Mouse (Mus musculus): ENCODE data around the gene Ctdnep1. TPM values are rescaled to one million over a fixed set of nuclear protein-coding genes. Genes with fewer than 3 reads are reported as not detected.

The Ctdnep1 gene
- polyA plus RNA-seq, 1 experiment from 2014 or later = 24.4 TPM

GRCm38 (mm10) chr11:69945997-69946891 lies 34.7 kb upstream of the Ctdnep1 start:
- 96% methylated on average over 18 of the region's 18 CpGs for WGBS

GRCm38 (mm10) chr11:69947337-69948065 lies 33.5 kb upstream of the Ctdnep1 start:
- H3K27ac ChIP-seq (replicated peaks; ENCODE audit: low read depth, low read length) = no peak overlapping the region
- DNase-seq (peak; percentile 47), ATAC-seq (ENCODE audit: low FRiP score, low TSS enrichment) (peak; percentile 44; the same call in 1 of the 2 replicates)
- peaks cover 9% of the 10 kb centered on the region for H3K4me1 ChIP-seq (ENCODE audit: control insufficient read depth, insufficient read depth, low read length)
- WGBS = 2% methylated on average over 29 of the region's 29 CpGs
- peak overlapping the region; percentile 41 for H3K4me3 ChIP-seq (replicated peaks; ENCODE audit: low read depth, low read length)
- H3K27me3 ChIP-seq (ENCODE audit: control insufficient read depth, insufficient read depth, low read length) = peaks cover 5% of the 10 kb centered on the region; the same call in 1 of the 2 replicates
- 0 out of 2 replicates have a peak, but pooled peaks cover 2% of the 10 kb centered on the region for H3K36me3 ChIP-seq (ENCODE audit: control insufficient read depth, insufficient read depth, low read length)
- peak overlapping the region; percentile 56 for H3K4me2 ChIP-seq (ENCODE audit: low read length)
- no peaks in the 10 kb centered on the region for H3K9me3 ChIP-seq (ENCODE audit: control insufficient read depth, low read length)
- H3K9ac ChIP-seq (replicated peaks; ENCODE audit: low read length) = peak overlapping the region; percentile 29; the same call in 1 of the 2 replicates

More at GRCm38 (mm10) chr11:69945997-69946891, 34.7 kb upstream of the Ctdnep1 start:
- no peaks in the 10 kb centered on the region for H3K9me3 ChIP-seq (ENCODE audit: control insufficient read depth, low read length)
- no peak for DNase-seq
- no peak for ATAC-seq (ENCODE audit: low FRiP score, low TSS enrichment)
- no peak overlapping the region for H3K4me2 ChIP-seq (ENCODE audit: low read length)
- peaks cover 9% of the 10 kb centered on the region for H3K4me1 ChIP-seq (ENCODE audit: control insufficient read depth, insufficient read depth, low read length)
- no peak overlapping the region for H3K27ac ChIP-seq (replicated peaks; ENCODE audit: low read depth, low read length)
- H3K4me3 ChIP-seq (replicated peaks; ENCODE audit: low read depth, low read length) = no peak overlapping the region
- no peak overlapping the region for H3K9ac ChIP-seq (replicated peaks; ENCODE audit: low read length)
- H3K36me3 ChIP-seq (ENCODE audit: control insufficient read depth, insufficient read depth, low read length) = 0 out of 2 replicates have a peak, but pooled peaks cover 2% of the 10 kb centered on the region
- peaks cover 5% of the 10 kb centered on the region; the same call in 1 of the 2 replicates for H3K27me3 ChIP-seq (ENCODE audit: control insufficient read depth, insufficient read depth, low read length)

GRCm38 (mm10) chr11:69948066-69948762 lies 32.7 kb upstream of the Ctdnep1 start, which contains the start of gene Slc2a4:
Gene Slc2a4, minus strand, starts transcription at chr11:69948188.
- WGBS = 0% methylated on average over 34 of the region's 34 CpGs

GRCm38 (mm10) chr11:69948763-69949150 lies 32.2 kb upstream of the Ctdnep1 start:
- Histone ChIP-seq H3K36me3 (ENCODE audit: control insufficient read depth, insufficient read depth, low read length) (0 out of 2 replicates have a peak, but pooled peaks cover 2% of the 10 kb centered on the region), H3K4me3 (replicated peaks; ENCODE audit: low read depth, low read length) (peak overlapping the region; percentile 41), H3K4me1 (ENCODE audit: control insufficient read depth, insufficient read depth, low read length) (peaks cover 9% of the 10 kb centered on the region), H3K27ac (replicated peaks; ENCODE audit: low read depth, low read length) (0 out of 2 replicates have a peak overlapping the region, but pooled peaks have one; percentile 13), H3K4me2 (ENCODE audit: low read length) (peak overlapping the region; percentile 56), H3K9ac (replicated peaks; ENCODE audit: low read length) (no peak overlapping the region; the same call in 1 of the 2 replicates), H3K9me3 (ENCODE audit: control insufficient read depth, low read length) (no peaks in the 10 kb centered on the region), H3K27me3 (ENCODE audit: control insufficient read depth, insufficient read depth, low read length) (peaks cover 5% of the 10 kb centered on the region; the same call in 1 of the 2 replicates)
- DNase-seq (peak; percentile 89), ATAC-seq (ENCODE audit: low FRiP score, low TSS enrichment) (peak; percentile 51)
- 0% methylated on average over 14 of the region's 14 CpGs for WGBS

More at GRCm38 (mm10) chr11:69948066-69948762, 32.7 kb upstream of the Ctdnep1 start, which contains the start of gene Slc2a4:
- Histone ChIP-seq H3K4me1 (ENCODE audit: control insufficient read depth, insufficient read depth, low read length) (peaks cover 9% of the 10 kb centered on the region), H3K27me3 (ENCODE audit: control insufficient read depth, insufficient read depth, low read length) (peaks cover 5% of the 10 kb centered on the region; the same call in 1 of the 2 replicates), H3K9ac (replicated peaks; ENCODE audit: low read length) (peak within 1 kb of the TSS; percentile 29; the same call in 1 of the 2 replicates), H3K9me3 (ENCODE audit: control insufficient read depth, low read length) (no peaks in the 10 kb centered on the region), H3K27ac (replicated peaks; ENCODE audit: low read depth, low read length) (0 out of 2 replicates have a peak within 1 kb of the TSS, but pooled peaks have one; percentile 13), H3K4me2 (ENCODE audit: low read length) (peak within 1 kb of the TSS; percentile 56), H3K36me3 (ENCODE audit: control insufficient read depth, insufficient read depth, low read length) (0 out of 2 replicates have a peak, but pooled peaks cover 2% of the 10 kb centered on the region), H3K4me3 (replicated peaks; ENCODE audit: low read depth, low read length) (peak within 1 kb of the TSS; percentile 41)
- peak; percentile 92 for ATAC-seq (ENCODE audit: low FRiP score, low TSS enrichment)
- DNase-seq = peak; percentile 91

- Histone ChIP-seq H3K4me1 (ENCODE audit: control insufficient read depth, insufficient read depth, low read length) (peaks cover 9% of the 10 kb centered on the region), H3K4me3 (replicated peaks; ENCODE audit: low read depth, low read length) (no peak overlapping the region), H3K9ac (replicated peaks; ENCODE audit: low read length) (no peak overlapping the region), H3K27me3 (ENCODE audit: control insufficient read depth, insufficient read depth, low read length) (peaks cover 5% of the 10 kb centered on the region; the same call in 1 of the 2 replicates), H3K36me3 (ENCODE audit: control insufficient read depth, insufficient read depth, low read length) (no peaks in the 10 kb centered on the region), H3K9me3 (ENCODE audit: control insufficient read depth, low read length) (no peaks in the 10 kb centered on the region), H3K27ac (replicated peaks; ENCODE audit: low read depth, low read length) (no peak overlapping the region), H3K4me2 (ENCODE audit: low read length) (no peak overlapping the region)
- DNase-seq (peak; percentile 4), ATAC-seq (ENCODE audit: low FRiP score, low TSS enrichment) (no peak)
- WGBS = 50% methylated on average over 4 of the region's 4 CpGs
These were observed 30.0 kb upstream of the Ctdnep1 start for GRCm38 (mm10) chr11:69950807-69951459.

- no peaks in the 10 kb centered on the region for H3K36me3 ChIP-seq (ENCODE audit: control insufficient read depth, insufficient read depth, low read length)
- WGBS = 31% methylated on average over 1 of the region's 1 CpGs
These were observed 28.7 kb upstream of the Ctdnep1 start for GRCm38 (mm10) chr11:69952274-69952673.

GRCm38 (mm10) chr11:69953267-69953915 lies 27.6 kb upstream of the Ctdnep1 start:
- no peak overlapping the region for H3K9ac ChIP-seq (replicated peaks; ENCODE audit: low read length)
- no peaks in the 10 kb centered on the region for H3K27me3 ChIP-seq (ENCODE audit: control insufficient read depth, insufficient read depth, low read length)
- peaks cover 5% of the 10 kb centered on the region; the same call in 1 of the 2 replicates for H3K4me1 ChIP-seq (ENCODE audit: control insufficient read depth, insufficient read depth, low read length)
- ATAC-seq (ENCODE audit: low FRiP score, low TSS enrichment) = no peak
- WGBS = 68% methylated on average over 11 of the region's 11 CpGs
- H3K4me3 ChIP-seq (replicated peaks; ENCODE audit: low read depth, low read length) = no peak overlapping the region
- H3K36me3 ChIP-seq (ENCODE audit: control insufficient read depth, insufficient read depth, low read length) = no peaks in the 10 kb centered on the region
- no peaks in the 10 kb centered on the region for H3K9me3 ChIP-seq (ENCODE audit: control insufficient read depth, low read length)
- H3K27ac ChIP-seq (replicated peaks; ENCODE audit: low read depth, low read length) = no peak overlapping the region
- H3K4me2 ChIP-seq (ENCODE audit: low read length) = no peak overlapping the region
- no peak for DNase-seq

More at GRCm38 (mm10) chr11:69952274-69952673, 28.7 kb upstream of the Ctdnep1 start:
- Histone ChIP-seq H3K4me2 (ENCODE audit: low read length) (no peak overlapping the region), H3K9ac (replicated peaks; ENCODE audit: low read length) (no peak overlapping the region), H3K27ac (replicated peaks; ENCODE audit: low read depth, low read length) (no peak overlapping the region), H3K9me3 (ENCODE audit: control insufficient read depth, low read length) (no peaks in the 10 kb centered on the region), H3K4me3 (replicated peaks; ENCODE audit: low read depth, low read length) (no peak overlapping the region), H3K4me1 (ENCODE audit: control insufficient read depth, insufficient read depth, low read length) (peaks cover 9% of the 10 kb centered on the region), H3K27me3 (ENCODE audit: control insufficient read depth, insufficient read depth, low read length) (peaks cover 5% of the 10 kb centered on the region; the same call in 1 of the 2 replicates)
- no peak for DNase-seq
- no peak for ATAC-seq (ENCODE audit: low FRiP score, low TSS enrichment)

Data from midbrain, embryonic 14.5 days (tissue).